Mouse (Mus musculus): ENCODE results near the gene Gpr3.

Gpr3 gene

DNA sequence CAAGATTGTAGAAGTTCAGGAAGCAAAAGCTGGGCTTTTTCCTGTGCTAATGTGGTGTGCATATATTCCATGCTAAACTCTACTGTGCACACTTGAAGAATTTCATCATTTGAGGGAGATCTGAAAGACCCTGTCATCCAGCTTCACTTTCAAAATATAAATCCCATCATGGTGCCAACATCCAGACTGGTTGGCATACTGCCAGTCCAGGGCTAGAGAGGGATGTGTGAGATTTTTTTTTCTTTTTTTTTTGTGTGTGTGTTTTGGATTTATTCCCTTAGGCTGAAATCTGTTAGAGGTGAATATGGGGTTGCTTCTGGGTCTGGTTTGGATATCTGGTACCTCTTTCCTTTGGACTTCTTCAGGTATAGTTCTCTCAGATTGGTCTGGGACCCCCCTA lies 41.7 kb downstream of the Gpr3 start:
- DNase-seq (ENCODE audit: low read depth, low spot score) = no peak

DNA sequence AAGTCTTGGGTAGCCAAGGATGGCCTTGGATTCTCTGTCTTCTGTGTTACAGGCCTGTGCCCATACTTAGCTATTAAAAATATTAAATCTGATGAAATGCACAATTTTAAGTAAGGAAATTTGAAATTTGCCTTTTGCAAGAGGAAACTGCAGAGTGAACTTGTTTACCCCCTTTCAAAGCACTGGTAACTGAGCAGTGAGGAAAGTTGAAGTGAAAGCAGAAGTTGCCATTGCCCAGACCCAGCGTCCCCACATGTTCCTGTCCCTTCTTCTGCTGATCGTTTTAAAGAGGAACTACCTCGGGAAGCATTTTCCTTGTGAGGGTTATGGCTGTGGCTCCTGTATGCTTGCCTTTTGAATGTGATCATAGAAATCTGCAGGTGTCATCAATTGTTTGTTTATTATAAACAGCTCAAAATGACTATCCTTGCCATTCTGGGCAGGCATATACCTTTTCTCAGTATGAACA lies 42.2 kb downstream of the Gpr3 start:
- DNase-seq (ENCODE audit: low read depth, low spot score) = no peak

DNA sequence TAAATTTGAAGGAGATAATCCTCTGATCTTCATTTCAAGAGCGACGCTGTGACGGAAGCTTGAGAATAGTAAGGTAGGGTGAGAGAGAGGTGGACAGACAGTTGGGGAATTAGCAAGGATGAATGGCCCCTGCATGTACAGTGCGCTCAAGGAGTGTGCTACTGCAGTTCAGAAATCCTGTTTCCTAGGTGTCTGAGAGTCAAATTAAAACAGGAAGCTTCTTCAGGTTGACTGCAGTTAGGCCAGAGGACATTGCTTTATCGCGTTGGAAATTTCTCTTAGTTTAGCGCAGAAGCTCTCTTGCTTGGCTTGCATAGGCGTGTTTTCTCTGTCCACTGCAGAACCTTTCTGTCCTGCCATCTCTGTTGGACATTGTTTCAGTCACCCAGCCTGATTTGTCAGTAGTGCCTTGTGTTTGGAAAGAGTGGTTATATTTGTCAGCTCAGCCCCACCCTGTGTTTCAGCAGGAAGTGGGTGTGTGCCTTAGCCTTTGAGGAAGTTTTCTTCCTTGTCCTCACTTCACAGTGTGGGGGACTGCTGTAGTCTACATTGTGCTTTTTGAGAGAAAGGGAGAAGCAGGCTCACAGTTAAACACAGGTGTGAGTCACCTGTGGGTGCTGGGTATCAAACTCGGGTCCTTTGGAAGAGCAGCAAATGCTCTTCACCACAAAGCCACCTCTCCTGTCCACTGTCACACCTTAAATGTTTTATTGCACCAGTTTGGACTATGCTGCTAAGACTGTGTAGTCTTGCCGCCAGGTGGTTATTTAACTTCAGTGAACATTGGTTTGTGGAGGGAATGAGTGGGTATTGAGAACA lies 42.9 kb downstream of the Gpr3 start:
- DNase-seq (ENCODE audit: low read depth, low spot score) = no peak

DNA sequence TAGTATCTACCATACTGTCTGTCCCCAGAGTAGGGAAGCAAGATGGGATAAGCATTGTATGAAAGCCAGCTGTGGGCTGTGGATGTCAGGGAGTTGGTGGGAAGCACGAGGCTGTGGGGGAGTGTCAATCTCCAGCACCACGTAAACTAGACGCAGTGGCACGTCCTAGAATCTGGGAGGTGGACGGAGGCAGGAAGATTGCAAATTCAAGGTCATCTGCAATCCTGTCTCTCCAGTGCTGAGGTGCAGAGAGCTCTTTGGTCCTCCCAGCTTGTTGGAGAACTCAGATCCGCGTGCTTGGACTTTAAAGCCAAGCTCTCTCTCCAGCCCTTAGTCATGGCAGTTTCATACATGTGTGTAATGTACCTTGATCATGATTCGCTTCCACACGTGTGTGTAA lies 45.6 kb downstream of the Gpr3 start:
- no peak for DNase-seq (ENCODE audit: low read depth, low spot score)

DNA sequence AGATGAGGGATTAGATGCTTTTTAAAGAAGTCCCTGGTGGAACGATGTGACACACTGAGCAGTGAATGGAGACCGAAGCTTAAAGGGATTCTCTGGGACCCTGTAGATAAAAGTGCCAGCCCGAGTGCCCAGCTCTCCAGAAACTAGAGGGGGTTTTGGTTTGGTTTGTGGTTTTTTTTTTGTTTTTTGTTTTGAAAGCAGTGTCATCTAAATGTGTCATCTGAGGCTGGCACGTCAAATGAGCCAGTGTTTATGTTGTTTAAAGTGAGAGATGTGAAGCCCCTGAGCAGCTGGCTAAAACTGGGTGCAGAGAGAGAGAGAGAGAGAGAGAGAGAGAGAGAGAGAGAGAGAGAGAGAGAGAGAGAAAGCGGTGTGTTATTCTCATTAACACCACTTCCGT lies 50.1 kb downstream of the Gpr3 start:
- DNase-seq (ENCODE audit: low read depth, low spot score) = no peak

DNA sequence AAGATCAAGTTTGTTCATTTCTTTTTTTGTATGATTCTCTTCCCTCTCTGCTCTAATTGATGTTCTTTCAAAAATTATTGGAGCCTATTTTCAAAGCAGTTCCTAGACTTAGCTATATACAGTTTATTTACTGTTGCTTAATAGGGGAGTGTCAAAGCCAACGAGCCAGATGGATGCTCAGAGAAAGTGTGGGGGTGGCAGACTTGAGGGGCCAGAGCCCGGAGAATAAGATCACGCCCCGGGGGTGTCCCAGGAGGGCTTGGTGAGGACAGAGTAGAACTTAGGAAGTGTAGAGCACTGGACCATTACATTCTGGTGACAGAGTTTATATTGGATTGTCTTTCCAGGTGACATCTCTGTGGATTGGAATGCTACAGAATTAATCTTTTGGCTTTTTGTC lies 51.5 kb downstream of the Gpr3 start:
- no peak for DNase-seq (ENCODE audit: low read depth, low spot score)

DNA sequence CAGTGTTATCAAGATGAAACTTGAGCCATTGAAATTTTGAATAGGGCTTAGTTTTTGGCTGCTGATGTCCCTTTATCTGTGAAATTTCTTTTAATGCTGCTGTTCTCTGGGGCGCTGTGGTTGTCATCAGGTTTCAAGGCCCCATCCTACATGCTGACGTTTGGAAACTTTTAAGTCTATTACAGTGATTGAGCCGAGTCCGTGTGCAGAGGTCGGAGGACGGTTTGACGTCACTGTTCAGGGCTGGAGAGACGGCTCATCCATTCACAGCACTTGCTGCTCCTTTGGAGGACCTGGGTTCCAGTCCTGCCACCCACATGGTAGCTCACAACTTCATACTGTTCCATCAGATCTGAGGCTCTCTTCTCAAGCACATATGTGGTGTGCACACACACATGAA lies 52.1 kb downstream of the Gpr3 start:
- no peak for DNase-seq (ENCODE audit: low read depth, low spot score)

DNA sequence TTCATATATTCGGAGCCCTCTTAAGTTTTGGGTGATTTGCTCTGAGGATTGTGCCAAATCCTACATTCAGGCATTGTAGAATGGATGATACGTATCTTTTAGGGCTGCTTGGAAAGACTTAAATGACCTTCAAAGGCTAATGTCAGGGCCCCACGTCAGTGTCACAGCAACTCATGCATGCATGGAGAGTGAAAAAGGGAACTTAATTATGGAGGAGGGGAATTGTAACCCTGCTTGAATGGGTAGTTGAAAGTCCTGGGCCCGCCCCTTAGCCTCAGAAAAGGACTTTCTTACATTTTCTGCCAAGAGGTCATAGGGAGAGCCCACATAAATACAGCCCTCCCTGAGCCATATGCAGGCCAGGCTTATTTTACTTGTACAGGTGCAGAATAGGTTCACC lies 52.7 kb downstream of the Gpr3 start:
- DNase-seq (ENCODE audit: low read depth, low spot score) = no peak
